Mouse (Mus musculus) T-cell, adult 2 months (primary cell): Measurements from ENCODE around the gene Usp34.
"Not testable (repeated sequence)": the region's sequence is repeated elsewhere in the genome, so short reads cannot be mapped to it uniquely, and the experiment has no call there.

Source experiments
- DNase-seq: peaks from one replicate; pipeline ENCODE4 v3.0.0; 2022; ENCODE audit warnings: low spot score

Usp34 gene

DNA sequence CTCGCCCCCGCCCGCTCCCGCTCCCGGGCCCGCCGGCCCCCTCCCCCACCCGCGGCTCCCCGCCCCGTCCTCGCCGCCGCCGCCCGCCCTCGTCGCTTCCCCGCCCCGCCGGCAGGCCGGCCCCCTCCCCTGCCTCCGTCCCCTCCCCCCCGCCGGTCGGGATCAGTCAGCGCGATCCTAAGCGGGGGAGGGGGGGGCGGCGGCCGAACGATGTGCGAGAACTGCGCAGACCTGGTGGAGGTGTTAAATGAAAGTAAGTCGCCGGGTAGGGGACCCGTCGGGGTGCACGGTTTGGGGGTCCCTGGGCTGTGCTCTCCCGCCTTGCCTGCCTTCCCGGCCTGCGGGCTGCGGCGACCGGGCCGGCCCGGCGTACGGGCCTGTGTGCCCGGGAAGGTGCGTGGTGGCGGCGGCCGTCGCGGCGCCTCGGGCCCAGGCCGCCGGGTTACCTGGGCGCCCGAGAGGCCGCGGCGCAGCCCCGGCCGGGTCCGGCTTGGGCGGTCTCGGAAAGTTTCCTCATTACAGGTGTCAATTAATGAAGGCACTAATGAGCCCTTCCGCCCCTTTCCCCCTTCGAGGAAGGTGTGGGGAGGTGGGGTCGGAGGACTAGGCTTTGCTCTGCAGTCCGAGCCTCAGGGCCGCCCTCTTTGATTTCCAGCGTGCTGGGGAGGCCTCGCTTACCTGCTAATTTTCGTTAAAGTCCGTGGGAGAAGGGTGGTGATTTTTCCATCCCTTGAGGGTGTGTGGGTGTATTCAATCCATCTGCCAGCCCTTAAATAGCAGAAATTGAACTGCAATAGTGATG lies at the start of gene Usp34:
Gene Usp34 (plus strand): TSS at position 132 of the 802 bp plus-strand sequence.
- peak; percentile 43 for DNase-seq

DNA sequence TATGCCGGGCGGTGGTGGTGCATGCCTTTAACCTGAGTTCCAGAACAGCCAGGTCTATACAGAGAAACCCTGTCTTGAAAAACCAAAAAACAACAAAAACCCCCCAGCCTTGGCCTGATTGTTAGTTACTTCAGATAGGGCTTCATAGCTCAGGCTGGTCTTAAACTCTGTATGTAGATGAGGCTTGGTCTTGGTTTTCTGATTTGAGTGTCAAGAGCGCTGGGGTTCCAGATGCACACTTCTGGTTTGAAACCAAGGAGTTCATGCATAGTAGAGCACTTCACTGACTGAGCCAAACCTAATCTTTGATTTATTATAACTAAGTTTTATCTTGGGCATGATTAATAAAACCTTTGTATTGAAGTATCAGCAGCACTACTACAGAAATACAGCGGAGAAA lies 47.6 kb upstream of the Usp34 start:
- DNase-seq: no peak

DNA sequence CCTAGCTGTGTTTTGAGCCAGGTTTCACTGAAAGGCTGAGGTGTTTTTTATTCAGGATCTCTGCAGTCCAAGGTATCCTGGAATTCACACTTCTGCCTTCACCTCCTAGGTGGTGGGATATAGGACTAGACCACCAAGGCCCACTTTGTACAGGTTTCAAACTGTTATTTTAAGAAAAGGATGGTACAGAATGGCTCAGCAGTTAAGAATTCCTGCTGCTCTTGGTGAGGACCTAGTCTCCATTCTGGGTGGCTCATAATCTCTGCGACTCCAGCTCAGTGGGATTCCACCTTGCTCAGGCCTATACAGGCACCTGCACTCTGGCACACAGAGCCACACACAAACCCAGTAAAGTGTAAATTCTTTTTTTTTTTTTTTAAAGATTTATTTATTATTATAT lies 47.2 kb upstream of the Usp34 start:
- no peak for DNase-seq

DNA sequence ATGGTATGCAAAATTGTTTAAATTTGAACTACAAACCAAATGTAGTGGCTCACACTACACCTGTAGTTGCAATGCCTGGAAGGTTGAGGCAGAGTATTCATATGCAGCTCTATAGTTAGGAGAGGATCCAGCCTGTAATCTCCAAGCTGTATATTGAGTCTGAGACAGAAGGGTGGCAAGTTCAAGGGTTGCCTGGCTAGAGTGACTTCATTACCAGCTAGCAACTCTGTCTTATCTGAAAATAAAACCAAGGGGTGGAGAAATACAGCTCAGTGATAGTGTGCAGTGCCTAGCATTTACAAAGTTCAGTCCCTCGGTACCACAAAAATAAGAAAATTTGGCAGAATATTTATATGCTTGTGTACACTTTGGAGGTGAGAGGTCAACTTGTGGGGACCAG lies 46.5 kb upstream of the Usp34 start:
- no peak for DNase-seq

DNA sequence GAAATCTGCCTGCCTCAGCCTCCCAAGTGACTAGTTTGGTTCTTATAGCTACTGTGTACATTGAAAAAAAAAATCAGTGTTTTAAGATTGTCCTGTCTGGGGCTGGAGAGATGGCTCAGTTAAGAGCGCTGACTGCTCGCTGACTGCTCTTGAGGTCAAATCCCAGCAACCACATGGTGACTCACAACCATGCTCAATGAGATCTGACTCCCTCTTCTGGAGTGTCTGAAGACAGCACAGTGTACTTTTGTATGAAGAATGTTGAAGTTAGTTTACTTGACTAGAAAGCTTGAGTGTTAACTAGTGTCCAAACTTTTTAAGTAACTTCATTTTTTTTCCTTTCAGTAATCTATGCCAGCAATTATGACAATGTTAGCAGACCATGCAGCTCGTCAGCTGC lies 45.2 kb upstream of the Usp34 start:
- peak; percentile 36 for DNase-seq

DNA sequence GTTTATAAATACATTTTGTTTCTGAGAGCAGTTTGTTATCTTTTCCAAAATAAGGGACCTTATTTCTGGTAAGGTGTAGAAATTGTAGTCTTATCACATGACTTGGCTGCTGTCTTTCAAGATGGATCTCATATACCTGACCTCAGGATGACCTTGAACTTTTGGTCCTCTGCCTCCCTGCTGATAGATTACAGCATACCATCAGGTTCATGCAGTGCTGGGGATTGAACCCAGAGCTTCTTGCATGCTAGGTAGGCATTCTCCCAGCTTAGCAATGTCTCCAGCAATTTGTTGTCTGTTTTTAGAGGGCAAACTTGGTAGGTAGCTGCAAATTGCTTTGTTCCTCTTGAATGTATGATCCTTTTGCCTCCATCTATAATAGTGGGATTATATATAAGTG lies 41.7 kb upstream of the Usp34 start:
- no peak for DNase-seq

DNA sequence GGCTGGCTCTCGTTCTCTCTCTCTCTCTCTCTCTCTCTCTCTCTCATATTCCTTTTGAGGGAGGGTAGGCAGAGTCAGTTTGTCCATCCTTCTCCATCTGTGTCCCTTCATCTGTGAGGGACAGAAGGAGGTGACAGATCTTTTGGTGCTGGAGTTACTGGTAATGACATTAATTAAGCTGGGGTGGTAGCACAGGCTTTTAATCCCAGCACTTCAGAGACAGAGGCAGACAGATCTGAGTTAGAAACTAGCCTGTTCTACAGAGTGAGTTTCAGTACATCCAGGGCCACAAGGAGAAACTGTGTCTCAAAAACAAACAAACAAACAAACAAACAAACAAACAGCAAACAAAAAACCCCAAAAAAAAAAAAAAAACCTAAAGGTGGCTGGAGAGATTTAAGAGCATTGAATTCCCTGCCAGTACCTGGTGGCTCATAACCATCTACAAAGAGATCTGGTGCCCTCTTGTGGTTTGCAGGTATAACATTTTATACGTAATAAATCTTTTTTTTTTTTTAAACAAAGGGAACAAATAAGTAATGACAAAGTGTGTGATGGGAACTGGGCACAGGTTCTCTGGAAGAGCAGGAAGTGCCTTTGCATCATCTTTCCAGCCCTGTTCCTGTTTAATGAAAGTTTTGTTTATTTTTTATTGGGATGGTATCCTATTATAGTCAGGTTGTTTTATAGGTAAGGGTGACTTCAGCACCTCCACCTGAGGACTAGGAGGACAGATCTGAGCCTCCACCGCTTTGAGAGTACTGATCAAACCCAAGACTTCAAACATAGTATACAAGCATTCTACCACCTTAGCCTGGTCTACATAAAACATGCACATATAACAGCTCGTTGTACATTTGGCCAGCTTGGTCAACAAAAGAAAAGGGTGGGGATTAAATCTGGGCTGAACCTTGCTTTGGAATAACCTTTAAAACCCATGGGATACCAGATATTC lies 34.6 kb upstream of the Usp34 start:
- peak; percentile 63 for DNase-seq

DNA sequence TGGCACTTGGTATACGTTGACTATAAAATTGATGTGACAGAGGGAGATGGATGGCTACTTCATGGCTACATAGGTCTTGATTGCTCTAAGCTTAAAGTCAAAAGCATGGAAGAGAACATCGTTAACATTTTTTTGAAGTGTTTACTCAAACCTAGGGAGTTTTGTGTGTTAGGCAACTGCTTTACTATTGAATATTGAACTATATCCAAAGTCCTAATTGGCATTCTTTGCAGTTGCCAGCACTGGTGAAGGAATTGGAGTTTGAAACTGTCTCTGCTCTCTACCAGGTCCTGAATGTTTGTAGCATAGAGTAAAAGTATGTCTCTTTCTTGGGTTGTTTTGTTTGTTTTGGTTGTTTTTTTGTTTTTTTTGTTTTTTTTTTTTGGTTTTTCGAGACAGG lies 30.9 kb upstream of the Usp34 start:
- no peak for DNase-seq

DNA sequence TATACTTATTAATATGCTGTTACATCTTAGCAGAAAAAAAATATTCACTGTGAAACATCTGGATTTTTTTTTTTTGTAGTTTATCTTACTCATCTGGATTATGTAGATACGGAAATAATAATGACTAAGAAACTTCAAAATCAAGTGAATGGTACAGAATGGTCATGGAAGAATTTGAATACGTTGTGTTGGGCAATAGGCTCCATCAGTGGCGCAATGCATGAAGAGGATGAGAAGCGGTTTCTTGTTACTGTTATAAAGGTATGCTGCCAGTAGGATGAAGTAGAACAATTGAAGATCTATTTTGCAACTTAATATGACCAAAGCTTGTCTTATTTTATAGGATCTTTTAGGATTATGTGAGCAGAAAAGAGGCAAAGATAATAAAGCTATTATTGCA lies 22.2 kb upstream of the Usp34 start:
- DNase-seq: no peak

DNA sequence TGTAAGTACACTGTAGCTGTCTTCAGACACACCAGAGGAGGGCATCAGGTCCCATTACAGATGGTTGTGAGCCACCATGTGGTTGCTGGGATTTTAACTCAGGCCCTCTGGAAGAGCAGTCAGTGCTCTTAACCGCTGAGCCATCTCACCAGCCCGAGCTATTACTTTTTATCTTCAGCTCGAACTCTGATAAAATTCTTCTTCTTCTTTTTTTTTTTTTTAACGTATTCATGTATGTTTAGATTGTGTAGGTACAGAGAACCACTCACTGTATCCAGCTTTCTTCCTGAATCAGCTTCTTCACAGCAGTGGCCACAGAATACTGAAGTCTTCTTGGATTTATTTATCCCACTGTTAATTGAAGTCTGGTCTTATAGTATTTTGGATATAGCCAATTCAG lies 17.8 kb upstream of the Usp34 start:
- not testable (repeated sequence) for DNase-seq

DNA sequence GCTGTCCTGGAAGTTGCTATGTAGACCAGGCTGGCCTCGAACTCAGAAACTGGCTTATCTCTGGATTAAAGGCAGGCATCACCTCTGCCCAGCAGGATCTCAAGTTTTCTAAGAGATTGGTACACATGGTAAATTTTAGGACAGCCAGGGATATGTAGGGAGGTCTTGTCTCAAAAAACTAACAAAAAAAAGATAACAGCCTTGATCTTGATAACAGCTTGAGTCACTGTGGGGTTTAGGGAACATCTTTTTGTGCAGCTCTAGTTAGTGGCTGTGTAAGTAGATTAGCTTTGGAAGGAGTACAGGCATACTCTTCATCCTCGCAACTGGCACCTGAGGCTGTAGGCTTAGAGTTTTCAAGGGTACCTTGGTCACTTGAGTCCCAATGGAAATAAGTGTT lies 9.3 kb upstream of the Usp34 start:
- DNase-seq: no peak

DNA sequence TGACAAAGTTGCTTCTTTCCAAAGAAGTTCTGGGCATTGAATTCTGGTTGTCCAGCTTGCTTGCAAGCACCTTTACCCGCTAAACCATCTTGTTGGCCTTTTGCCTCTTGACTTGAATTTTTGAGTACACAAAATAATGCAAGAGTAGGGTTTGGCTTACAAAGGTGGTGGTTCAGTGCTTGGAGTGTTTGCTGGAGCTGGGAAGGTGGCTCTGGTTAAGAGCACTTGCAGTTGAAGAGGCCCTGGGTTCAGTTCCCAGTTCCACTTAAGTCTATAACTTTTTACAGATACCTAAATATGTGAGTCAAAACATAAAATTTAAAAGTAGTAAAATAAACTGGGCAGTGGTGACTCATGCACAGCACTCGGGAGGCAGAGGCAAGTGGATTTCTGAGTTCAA lies 8.4 kb upstream of the Usp34 start:
- DNase-seq: no peak

DNA sequence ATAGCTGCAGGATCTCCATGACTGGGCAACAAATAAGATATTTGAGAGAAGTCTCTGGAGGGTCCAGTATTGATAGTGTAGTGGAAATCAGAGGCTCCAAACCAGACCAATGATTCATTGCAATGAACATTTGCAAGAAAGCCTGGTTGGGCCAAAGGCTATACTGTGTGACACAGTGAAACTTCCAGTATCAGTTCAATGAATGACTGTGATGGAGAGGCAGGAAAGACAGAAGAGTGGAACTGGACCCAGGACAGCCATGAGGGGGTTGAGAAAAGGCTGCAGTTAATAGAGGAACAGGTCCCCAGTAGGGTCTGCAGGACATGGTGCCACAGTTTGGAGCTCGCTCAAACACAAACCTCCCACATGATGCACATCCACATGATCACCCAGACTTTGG lies 6.8 kb upstream of the Usp34 start:
- no peak for DNase-seq

DNA sequence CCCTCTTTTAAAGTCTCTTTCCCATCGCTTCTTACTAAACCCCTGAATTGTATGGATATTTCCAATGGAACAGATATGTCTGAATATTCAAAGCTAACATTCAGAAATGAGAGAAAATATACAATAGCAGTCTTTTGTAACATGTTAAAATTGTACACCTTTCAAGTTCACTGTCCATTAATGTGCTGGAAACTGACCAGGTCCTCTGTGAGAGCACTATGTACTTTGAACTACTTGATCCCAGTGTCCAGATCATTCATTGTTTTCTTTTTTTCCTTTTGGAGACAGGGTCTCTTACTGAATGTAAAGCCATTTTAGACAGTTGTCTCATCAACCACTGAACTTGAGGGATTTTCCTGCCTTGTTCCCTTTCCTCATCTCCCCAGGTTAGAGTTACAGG lies 3.6 kb upstream of the Usp34 start:
- DNase-seq: no peak

DNA sequence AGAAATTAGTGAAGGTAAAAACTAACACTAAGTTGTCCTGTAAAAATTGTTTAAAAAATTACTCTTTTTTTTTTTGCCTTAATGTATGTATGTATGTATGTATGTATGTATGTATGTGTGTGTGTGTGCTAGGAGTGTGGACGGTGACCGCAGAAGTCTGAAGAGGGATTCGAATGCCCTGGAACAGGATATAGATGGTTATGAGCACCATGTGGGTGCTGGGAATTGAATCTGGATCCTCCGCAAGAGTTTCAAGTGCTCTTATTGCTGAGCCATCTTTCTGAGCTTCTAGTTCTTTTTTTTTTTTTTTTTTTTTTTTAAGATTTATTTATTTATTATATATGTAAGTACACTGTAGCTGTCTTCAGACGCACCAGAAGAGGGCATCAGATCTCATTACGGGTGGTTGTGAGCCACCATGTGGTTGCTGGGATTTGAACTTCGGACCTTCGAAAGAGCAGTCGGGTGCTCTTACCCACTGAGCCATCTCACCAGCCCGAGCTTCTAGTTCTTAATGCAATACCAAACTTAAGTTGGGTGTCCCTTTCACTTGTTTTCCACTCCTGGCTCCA lies 1.5 kb upstream of the Usp34 start:
- DNase-seq: not testable (repeated sequence)

DNA sequence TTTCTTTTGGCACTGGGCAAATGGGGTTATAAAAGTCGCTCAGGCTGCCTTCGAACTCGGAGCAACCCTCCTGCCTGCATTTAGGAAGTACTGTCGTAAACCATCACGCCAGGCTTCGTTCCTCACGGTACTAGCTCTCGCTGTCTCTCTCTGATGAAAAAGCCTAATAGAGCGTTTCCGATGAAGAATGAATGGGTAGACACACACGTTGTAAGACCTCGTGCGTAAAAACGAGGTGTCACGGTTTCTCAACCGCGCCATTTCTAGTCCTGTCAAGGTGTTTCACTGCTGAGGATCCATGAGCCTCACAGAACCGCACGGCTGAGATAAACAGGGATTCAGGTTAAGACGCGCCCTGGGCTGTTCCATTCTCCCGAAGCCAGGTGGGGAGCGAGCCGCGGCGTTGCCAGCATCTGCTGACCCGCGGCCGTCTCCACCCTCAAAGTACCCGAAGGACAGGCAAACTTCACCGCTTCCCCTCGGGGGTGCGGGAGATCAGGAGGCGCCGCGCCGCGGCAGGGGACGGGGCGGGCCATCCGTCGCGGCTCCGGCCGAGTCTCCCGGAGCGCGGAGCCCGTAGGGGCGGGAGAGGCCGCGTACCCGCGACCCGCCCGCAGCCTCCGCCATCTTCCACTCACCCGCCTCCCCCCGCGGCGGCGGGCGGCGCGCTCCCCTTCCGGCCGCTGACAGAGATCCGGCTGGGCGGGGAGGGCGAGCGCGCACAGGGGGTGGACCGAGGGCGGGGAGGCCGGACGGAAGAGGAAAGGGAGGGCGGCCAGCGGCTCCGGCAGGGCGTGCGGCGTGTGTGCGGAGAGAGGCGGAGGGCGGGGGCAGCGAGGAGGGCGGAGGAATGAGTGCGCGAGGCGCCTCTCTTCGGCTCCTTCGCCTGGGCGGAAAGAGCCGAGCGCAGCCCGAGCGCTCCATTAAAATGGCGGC lies 754 bp upstream of the Usp34 start:
- peak; percentile 98 for DNase-seq

DNA sequence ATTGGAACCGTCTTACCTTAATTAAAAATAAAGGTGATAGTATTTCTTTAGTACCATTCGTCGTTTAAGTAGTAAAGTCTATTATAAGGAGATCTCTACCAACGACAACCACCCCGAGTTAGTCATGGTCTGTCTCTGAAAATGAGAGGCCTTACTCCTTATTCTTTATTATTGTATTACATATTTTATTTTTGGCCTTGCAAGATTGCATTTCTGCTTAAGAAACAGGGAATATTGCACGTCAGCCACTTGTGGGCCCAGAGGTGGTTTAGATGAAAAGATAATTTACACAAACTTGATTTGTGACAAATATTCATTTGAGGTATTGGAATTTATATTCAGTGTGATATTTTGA lies 848 bp downstream of the Usp34 start:
- no peak for DNase-seq

DNA sequence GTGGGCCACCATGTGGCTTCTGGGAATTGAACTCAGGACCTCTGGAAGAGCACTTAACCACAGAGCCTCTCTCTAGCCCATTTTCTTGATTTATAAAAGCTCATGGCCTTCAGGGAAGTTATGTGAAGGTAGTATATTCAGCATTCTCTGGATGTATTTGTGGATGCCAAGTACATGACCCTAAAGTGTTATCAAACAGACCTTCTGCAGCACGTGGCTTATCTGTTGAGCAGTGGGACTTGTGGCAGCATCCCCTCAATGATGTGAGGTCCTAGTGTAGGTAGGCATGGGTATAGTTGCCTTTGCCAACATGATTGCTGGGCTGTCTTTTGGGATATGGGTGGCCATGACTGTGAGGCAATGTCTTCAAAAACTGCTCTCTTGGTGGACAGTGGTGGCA lies 6.8 kb downstream of the Usp34 start:
- no peak for DNase-seq

DNA sequence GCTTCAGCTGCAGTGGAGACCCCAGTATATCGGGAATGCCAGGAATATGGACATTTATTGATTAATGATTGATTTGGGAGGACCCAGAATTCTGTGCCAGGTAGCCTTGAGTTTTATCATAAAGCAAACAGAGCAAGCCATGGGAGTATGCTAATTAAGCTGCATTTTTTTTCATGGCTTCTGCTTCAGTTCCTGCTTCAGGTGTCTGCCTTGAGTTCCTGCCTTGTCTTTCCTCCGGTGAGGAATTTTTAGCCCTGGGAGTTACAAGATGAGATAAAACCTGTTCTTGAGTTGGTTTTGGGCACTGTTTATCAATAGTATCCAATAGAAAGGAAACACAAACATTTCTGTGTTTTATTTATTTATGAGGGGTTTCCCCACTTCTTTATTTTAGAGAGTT lies 22.7 kb downstream of the Usp34 start:
- no peak for DNase-seq

DNA sequence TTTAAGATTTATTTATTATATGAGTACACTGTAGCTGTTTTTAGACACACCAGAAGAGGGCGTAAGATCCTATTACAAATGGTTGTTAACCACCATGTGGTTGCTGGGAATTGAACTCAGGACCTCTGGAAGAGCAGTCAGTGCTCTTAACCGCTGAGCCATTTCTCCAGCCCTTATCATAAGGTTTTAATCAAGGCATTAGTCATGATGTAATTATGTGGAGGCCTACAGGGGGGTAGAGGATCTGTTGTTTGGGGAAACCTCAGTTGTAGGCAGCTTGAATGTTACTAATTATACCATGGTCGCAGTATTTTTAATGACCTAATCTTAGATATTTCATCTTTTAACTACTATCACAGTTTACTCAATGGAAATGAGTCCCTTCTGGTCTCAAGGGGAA lies 25.4 kb downstream of the Usp34 start:
- DNase-seq: no peak

DNA sequence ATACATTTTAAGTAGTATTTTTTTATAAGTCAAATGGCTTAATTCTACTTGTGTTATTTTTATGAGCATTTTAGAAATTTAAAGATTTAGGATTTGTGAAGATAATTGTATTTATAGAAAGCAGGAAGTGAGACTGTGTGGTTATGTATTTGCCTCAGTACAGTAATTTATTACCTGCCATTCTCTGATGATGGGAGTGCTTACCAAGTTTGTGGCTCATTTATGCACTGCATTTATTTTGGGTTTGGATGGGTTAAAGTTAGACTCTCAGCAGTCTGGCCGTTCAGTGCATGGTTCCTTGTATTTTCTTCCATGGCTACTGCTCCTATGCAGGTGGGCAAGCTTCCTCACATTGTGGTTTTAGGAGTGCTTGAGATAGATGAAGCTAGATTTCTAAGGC lies 28.5 kb downstream of the Usp34 start:
- no peak for DNase-seq

DNA sequence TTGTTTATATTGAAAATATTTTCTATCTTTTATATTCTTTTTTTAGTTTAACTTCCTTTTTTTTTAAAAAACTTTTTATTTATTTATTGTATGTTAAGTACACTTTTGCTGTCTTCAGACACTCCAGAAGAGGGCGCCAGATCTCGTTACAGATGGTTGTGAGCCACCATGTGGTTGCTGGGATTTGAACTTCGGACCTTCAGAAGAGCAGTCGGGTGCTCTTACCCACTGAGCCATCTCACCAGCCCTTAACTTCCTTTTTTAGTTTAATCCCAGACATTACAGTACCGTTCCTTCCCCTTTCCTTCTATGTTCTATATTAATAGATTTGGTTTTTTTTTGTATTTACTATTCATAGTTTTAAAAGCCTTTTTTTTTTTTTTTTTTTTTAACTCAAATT lies 50.5 kb downstream of the Usp34 start:
- not testable (repeated sequence) for DNase-seq
